Mouse (Mus musculus) embryonic facial prominence, embryonic 15.5 days (tissue): ENCODE results near the gene Cyfip1. TPM values are rescaled to one million over a fixed set of nuclear protein-coding genes. Genes with fewer than 3 reads are reported as not detected.

Experiments used
- ATAC-seq: fragments of 200-750 bp; cut with Nextera tagmentation; 2 replicates; pipeline ENCODE4 v1.8.0; 2017; ENCODE audit warnings: low read depth, moderate TSS enrichment; ENCODE audit not compliant: insufficient number of reproducible peaks, low FRiP score, low TSS enrichment
- H3K27ac ChIP-seq: fragments of 300-500 bp; sonication (generic); replicated peaks from 2 replicates; pipeline ENCODE4 v1.5.1; 2015; ENCODE audit warnings: mild to moderate bottlenecking, inconsistent platforms
- H3K27me3 ChIP-seq: fragments of 300-500 bp; sonication (generic); 2 replicates; pipeline ENCODE4 v1.6.1; 2015; ENCODE audit warnings: inconsistent platforms
- H3K36me3 ChIP-seq: fragments of 300-500 bp; sonication (generic); 2 replicates; pipeline ENCODE4 v1.6.1; 2015; ENCODE audit warnings: mild to moderate bottlenecking, inconsistent platforms
- H3K4me1 ChIP-seq: fragments of 300-500 bp; sonication (generic); 2 replicates; pipeline ENCODE4 v1.6.1; 2015; ENCODE audit warnings: inconsistent platforms
- H3K4me2 ChIP-seq: fragments of 300-500 bp; sonication (generic); replicated peaks from 2 replicates; pipeline ENCODE4 v1.6.1; 2015; ENCODE audit warnings: mild to moderate bottlenecking, inconsistent platforms
- H3K4me3 ChIP-seq: fragments of 300-500 bp; sonication (generic); replicated peaks from 2 replicates; pipeline ENCODE4 v1.5.1; 2015; ENCODE audit warnings: mild to moderate bottlenecking, inconsistent platforms
- H3K9ac ChIP-seq: fragments of 300-500 bp; sonication (generic); 2 replicates; pipeline ENCODE4 v1.6.1; 2015; ENCODE audit warnings: inconsistent platforms
- H3K9me3 ChIP-seq: fragments of 300-500 bp; sonication (generic); replicated peaks from 2 replicates; pipeline ENCODE4 v1.6.1; 2016; ENCODE audit warnings: inconsistent platforms
- WGBS: fragments of 180-500 bp; shearing (Covaris S2); methylation state at CpG from one replicate; pipeline ENCODE4 v1.1.7; 2015; 5-methylcytosine and 5-hydroxymethylcytosine counted together
- polyA plus RNA-seq: library from polyadenylated mRNA; unstranded; fragments of >200 nt; fragmentation: Nextera tagmentation; extraction: Ambion mirVana; gene quantifications from 2 replicates; pipeline ENCODE4 v1.2.1, GENCODE M21; 2015

Cyfip1 gene
- polyA plus RNA-seq, result 106 and 110 TPM in 2 replicates

- no peak for ATAC-seq
- peak within 1 kb of the TSS; percentile 85 for H3K9ac ChIP-seq
- no peaks in the 10 kb centered on the region for H3K9me3 ChIP-seq
- no peaks in the 10 kb centered on the region for H3K27me3 ChIP-seq
- H3K4me3 ChIP-seq, result peak within 1 kb of the TSS; percentile 98
- H3K4me2 ChIP-seq, result peak within 1 kb of the TSS; percentile 67
- 51% methylated on average over 7 of the region's 7 CpGs for WGBS
- no peaks in the 10 kb centered on the region for H3K36me3 ChIP-seq
- H3K27ac ChIP-seq, result peak within 1 kb of the TSS; percentile 97
- peaks cover 14% of the 10 kb centered on the region; the same call in 1 of the 2 replicates for H3K4me1 ChIP-seq
Measured at GRCm38 (mm10) chr7:55841445-55841844, at the start of gene Cyfip1. Gene Cyfip1, plus strand, starts transcription at chr7:55841745.

- no peaks in the 10 kb centered on the region for H3K9me3 ChIP-seq
- peaks cover 13% of the 10 kb centered on the region for H3K4me1 ChIP-seq
- H3K36me3 ChIP-seq, result peaks cover 14% of the 10 kb centered on the region
- no peak overlapping the region for H3K27ac ChIP-seq
- H3K27me3 ChIP-seq, result no peaks in the 10 kb centered on the region
- H3K4me3 ChIP-seq, result no peak overlapping the region
- ATAC-seq, result no peak
- WGBS, result 71% methylated on average over 3 of the region's 3 CpGs
- no peak overlapping the region for H3K4me2 ChIP-seq
- no peak overlapping the region for H3K9ac ChIP-seq
Measured at GRCm38 (mm10) chr7:55792280-55792679, 49.3 kb upstream of the Cyfip1 start.

GRCm38 (mm10) chr7:55793236-55793951 lies 48.2 kb upstream of the Cyfip1 start:
- Histone ChIP-seq H3K4me3 (peak overlapping the region; percentile 81), H3K4me2 (peak overlapping the region; percentile 57), H3K27me3 (no peaks in the 10 kb centered on the region), H3K9me3 (no peaks in the 10 kb centered on the region), H3K36me3 (peaks cover 22% of the 10 kb centered on the region), H3K4me1 (peaks cover 13% of the 10 kb centered on the region), H3K9ac (peak overlapping the region; percentile 77), H3K27ac (peak overlapping the region; percentile 85)
- ATAC-seq, result no peak
- WGBS, result 31% methylated on average over 13 of the region's 13 CpGs

DNA sequence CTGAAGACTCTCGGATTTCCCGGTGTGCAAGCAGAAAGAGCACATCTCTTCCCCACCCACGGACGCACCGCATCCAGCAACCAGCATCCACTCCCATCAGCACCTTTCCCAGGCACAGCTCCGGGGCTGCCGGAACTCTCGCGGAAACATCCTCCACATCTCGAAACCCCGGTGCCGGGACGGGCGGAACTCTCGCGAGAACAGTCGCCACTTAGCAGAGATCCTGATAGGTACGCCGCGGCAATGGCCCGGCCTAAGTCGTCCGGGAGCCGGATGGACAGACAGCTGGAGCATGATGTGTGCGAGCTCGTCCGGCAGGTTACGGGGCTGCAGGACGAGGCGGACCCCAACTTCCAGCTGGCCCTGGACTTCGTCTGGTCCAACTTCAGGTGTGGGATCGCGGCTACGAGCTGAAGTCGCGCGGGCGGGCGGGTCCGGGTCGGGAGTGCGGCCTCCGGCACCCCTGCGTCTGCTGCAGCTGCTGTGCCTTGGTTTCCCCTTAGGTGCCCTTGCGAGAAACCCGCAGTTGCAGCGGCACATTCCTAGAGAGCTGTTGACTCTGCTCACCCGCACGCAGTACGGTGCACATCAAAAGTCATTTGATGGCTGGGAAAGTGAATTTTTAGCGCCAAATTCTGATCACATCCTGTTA lies 47.5 kb upstream of the Cyfip1 start, which contains the start of gene Tubgcp5:
Tubgcp5 (plus strand) TSS at position 203 of the 652 bp plus-strand sequence.
- peak within 1 kb of the TSS; percentile 77 for H3K9ac ChIP-seq
- ATAC-seq, result peak; percentile 98
- peaks cover 13% of the 10 kb centered on the region for H3K4me1 ChIP-seq
- H3K27ac ChIP-seq, result peak within 1 kb of the TSS; percentile 85
- H3K4me3 ChIP-seq, result peak within 1 kb of the TSS; percentile 81
- H3K4me2 ChIP-seq, result peak within 1 kb of the TSS; percentile 57
- H3K27me3 ChIP-seq, result no peaks in the 10 kb centered on the region
- WGBS, result under 1% methylated on average over 46 of the region's 51 CpGs
- H3K9me3 ChIP-seq, result no peaks in the 10 kb centered on the region
- peaks cover 23% of the 10 kb centered on the region for H3K36me3 ChIP-seq

DNA sequence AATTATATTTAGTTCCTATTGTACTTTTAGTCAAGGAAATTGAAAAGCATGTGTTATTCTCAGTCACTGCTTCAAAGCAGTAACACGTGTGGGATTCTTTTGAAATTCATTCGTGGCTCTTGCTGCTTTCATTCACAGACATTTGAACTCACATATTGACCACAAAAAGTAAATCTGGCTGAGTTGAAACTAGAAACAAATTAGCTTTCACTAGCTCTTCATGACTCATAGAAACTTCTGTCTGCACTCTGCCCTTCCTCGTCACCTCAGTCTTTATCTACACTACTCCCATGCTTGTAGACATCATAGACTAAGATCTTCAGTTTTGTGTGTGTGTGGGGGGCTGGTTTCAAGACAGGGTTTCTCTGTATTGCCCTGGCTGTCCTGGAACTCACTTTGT lies 41.6 kb upstream of the Cyfip1 start:
- Histone ChIP-seq H3K9ac (no peak overlapping the region), H3K4me1 (peaks cover 3% of the 10 kb centered on the region), H3K27me3 (no peaks in the 10 kb centered on the region), H3K4me2 (no peak overlapping the region), H3K9me3 (no peaks in the 10 kb centered on the region), H3K36me3 (peaks cover 66% of the 10 kb centered on the region), H3K27ac (no peak overlapping the region), H3K4me3 (no peak overlapping the region)
- WGBS, result 89% methylated on average over 3 of the region's 3 CpGs
- no peak for ATAC-seq

- no peak overlapping the region for H3K27ac ChIP-seq
Measured at GRCm38 (mm10) chr7:55809967-55810366, 31.6 kb upstream of the Cyfip1 start.

DNA sequence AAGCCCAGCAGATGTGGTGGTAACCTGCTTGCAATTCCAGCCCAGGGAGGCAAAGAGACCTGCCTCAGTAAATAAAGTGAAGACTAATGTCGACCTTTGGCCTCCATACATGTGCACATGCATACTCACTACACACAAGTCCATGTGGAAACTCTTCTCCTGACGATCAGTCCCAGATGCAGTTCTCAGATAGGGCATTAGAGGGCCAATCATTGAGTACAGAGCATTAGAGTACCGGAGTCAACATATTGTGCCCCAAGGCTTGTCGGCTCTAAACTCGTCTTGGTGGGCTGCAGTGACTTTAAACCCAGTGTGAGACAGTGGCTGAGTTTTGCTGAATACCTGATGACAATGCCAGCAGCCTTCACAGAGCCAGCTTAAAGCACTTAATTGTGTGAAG lies 17.1 kb upstream of the Cyfip1 start:
- Histone ChIP-seq H3K36me3 (peaks cover 82% of the 10 kb centered on the region), H3K27ac (no peak overlapping the region), H3K4me3 (no peak overlapping the region), H3K9me3 (no peaks in the 10 kb centered on the region), H3K9ac (no peak overlapping the region), H3K27me3 (no peaks in the 10 kb centered on the region), H3K4me2 (no peak overlapping the region), H3K4me1 (no peaks in the 10 kb centered on the region)
- ATAC-seq, result no peak
- 60% methylated on average over 5 of the region's 5 CpGs for WGBS

More at GRCm38 (mm10) chr7:55809967-55810366, 31.6 kb upstream of the Cyfip1 start:
- WGBS, result 85% methylated on average over 2 of the region's 2 CpGs
- H3K27me3 ChIP-seq, result no peaks in the 10 kb centered on the region
- no peaks in the 10 kb centered on the region for H3K4me1 ChIP-seq
- peaks cover 73% of the 10 kb centered on the region for H3K36me3 ChIP-seq
- H3K9me3 ChIP-seq, result no peaks in the 10 kb centered on the region
- H3K9ac ChIP-seq, result no peak overlapping the region
- H3K4me3 ChIP-seq, result no peak overlapping the region
- ATAC-seq, result no peak
- H3K4me2 ChIP-seq, result no peak overlapping the region

DNA sequence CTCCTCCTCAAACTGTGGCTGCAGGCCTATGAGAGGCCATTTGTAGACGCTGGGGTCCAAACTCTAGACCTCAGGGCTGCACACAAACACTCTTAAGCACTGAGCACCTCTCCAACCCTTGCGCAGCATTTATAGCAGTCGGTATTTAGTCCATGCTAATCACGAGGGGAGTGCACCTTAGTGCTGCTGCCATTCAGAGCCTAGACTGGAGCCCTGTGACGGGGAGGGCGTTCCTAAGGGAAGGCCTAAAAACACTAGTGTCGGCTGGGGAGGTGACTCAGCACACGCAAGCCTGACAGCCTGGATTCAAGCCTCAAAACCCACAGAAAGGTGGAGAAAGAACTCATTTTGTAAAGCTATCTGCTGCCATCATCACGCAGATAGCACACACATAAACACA lies 14.0 kb upstream of the Cyfip1 start:
- Histone ChIP-seq H3K9me3 (no peaks in the 10 kb centered on the region), H3K27ac (no peak overlapping the region), H3K4me2 (no peak overlapping the region), H3K9ac (no peak overlapping the region), H3K36me3 (peaks cover 73% of the 10 kb centered on the region), H3K4me3 (no peak overlapping the region), H3K4me1 (no peaks in the 10 kb centered on the region), H3K27me3 (no peaks in the 10 kb centered on the region)
- ATAC-seq, result no peak
- 88% methylated on average over 9 of the region's 9 CpGs for WGBS

GRCm38 (mm10) chr7:55836877-55837276 lies 4.7 kb upstream of the Cyfip1 start:
- Histone ChIP-seq H3K27me3 (no peaks in the 10 kb centered on the region), H3K36me3 (peaks cover 7% of the 10 kb centered on the region), H3K4me1 (peaks cover 6% of the 10 kb centered on the region; the same call in 1 of the 2 replicates), H3K9me3 (no peaks in the 10 kb centered on the region), H3K4me2 (no peak overlapping the region), H3K9ac (no peak overlapping the region), H3K4me3 (no peak overlapping the region), H3K27ac (no peak overlapping the region)
- WGBS, result 82% methylated on average over 4 of the region's 4 CpGs
- no peak for ATAC-seq

DNA sequence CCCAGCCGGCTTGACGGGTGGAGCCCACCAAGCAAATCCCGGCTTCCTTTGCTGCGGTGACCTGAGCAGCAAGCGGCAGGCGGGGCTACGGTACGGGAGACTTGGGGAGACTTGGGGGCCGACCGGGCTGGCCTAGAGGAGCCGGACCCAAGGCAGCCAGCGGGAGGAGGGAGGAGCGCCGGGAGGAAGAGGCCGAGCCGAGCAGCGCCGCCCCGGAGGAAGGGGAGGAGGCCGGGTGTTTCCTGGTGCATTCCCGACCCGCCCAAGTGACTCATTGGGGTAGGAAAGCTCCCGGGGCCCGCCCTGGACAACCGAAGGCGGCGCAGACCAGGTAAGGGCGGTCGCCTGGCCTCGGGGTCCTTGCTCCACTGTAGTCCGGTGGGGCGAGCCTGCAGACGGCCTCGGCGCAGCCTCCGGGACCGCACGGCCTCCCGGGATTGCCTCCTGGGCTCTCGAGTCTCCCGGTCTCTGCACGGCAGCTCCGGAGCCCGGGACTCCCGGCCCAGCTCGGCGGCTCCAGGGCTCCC lies 495 bp downstream of the Cyfip1 start:
- peak overlapping the region; percentile 97 for H3K27ac ChIP-seq
- H3K9ac ChIP-seq, result peak overlapping the region; percentile 85
- peak overlapping the region; percentile 67 for H3K4me2 ChIP-seq
- ATAC-seq, result peak; percentile 97
- WGBS, result under 1% methylated on average over 47 of the region's 47 CpGs
- H3K36me3 ChIP-seq, result no peaks in the 10 kb centered on the region
- no peaks in the 10 kb centered on the region for H3K27me3 ChIP-seq
- no peaks in the 10 kb centered on the region for H3K9me3 ChIP-seq
- H3K4me1 ChIP-seq, result peaks cover 18% of the 10 kb centered on the region; the same call in 1 of the 2 replicates
- H3K4me3 ChIP-seq, result peak overlapping the region; percentile 98

GRCm38 (mm10) chr7:55842504-55843152 lies 1.1 kb downstream of the Cyfip1 start:
- Histone ChIP-seq H3K9ac (peak overlapping the region; percentile 85), H3K9me3 (no peaks in the 10 kb centered on the region), H3K4me1 (peaks cover 18% of the 10 kb centered on the region; the same call in 1 of the 2 replicates), H3K36me3 (no peaks in the 10 kb centered on the region), H3K4me2 (peak overlapping the region; percentile 67), H3K27me3 (no peaks in the 10 kb centered on the region), H3K4me3 (peak overlapping the region; percentile 98), H3K27ac (peak overlapping the region; percentile 97)
- peak; percentile 49 for ATAC-seq
- WGBS, result under 1% methylated on average over 40 of the region's 40 CpGs
